Mouse (Mus musculus): ENCODE measurements around the gene Gm11032.
"Not testable (repeated sequence)": the region's sequence is repeated elsewhere in the genome, so short reads cannot be mapped to it uniquely, and the experiment has no call there.

DNA sequence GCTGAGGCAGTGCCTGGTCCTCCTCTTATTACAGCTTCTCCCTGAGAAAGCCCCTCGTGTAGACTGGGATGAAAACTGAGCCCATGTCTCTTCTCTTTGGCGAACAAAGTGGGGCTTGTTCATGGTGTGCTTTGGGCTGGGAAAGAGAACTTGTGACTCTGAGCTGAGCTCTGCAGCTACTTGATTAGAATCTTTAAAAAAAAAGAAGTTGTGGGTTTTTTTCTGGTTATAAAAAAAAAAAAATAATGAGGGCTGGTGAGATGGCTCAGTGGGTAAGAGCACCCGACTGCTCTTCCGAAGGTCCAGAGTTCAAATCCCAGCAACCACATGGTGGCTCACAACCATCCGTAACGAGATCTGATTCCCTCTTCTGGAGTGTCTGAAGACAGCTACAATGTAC is 25.3 kb downstream of the Gm11032 start:
- not testable (repeated sequence) for TF ChIP-seq CTCF, EP300 (IDR thresholded peaks at IDR 0.05; ENCODE audit: low read depth)

All from liver, postnatal 0 days (tissue).